Mouse (Mus musculus) thymus, postnatal 4 days (tissue): ENCODE data around the gene Prdm1.

Experiments used
- DNase-seq: peaks from one replicate; pipeline ENCODE4 v3.0.0; 2021

Prdm1 gene

DNA sequence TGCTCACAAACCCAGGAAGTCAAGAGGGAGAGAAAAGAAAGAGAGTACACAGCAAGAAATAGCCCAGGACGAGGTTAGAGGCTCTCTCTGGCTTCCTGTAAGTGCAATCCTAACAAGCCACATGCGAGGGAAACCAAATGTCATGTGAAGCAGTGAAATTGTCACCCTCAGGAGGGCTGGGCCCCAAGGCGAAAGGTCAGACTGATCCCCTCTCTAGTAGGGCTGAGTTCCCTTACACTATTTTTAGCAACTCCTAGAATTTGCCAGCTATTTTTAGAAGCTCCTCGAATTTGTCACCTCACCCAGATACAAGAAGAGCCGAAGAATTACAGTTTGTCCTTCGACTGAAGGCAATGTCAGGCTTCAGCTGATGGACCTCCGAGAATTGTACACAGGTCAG is 124.9 kb downstream of the Prdm1 start:
- no peak for DNase-seq

DNA sequence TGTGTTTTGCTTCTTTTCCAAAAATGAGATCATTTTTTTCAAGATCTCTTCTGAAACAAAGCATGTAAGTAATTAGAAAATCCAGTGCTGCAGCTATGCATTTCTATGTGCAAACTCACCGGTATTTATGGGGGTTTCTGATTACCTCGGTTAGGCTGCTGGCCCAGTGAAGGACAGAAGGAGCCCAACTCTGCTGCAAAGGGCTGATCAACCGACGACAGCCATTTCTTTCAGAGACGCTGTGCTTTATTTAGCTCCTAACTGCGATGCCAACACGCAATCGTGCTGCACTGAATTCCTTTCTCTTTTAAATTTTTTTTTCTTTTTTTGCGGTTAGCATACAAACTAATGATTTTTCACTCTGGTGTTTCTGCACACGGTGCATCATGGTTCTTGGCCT is 126.7 kb downstream of the Prdm1 start:
- no peak for DNase-seq

DNA sequence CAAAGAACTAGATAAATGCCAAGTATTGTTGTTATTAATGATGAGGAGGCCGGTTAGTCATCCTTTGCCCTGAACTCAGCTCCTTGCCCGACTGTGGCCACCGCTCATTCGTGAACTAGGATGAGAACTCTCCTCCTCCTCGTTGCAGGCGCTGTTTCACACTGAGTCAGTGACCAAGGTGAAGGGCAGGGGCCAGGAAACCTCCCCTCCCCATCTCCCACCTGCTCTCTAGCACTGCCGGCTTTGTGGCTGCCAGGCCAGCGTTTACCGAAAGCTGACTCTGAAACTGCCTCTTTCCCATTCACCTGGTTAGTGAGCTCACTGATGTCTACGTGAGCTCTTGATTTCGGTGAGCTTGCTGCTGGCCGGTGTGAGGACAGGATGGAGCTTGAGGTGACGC is 127.7 kb downstream of the Prdm1 start:
- no peak for DNase-seq

DNA sequence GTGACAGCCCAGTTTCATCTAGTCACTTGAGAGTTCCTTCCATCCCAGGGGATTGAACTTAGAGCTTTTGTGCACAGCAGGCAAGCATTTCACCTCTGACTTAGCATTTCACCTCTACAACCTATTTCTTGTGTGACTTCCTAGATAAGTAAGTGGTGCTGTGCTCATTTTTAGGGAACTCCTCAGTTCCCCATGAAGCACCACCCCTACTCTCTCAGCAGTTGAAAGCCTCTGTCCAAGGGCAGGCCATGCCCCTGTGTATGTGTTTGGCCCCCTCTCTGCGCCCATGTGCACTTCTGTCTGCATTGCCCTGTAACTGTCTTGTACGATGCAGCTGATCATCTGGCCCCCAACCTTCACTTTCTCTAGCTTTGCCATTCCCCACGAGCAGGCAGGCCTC is 128.2 kb downstream of the Prdm1 start:
- no peak for DNase-seq

DNA sequence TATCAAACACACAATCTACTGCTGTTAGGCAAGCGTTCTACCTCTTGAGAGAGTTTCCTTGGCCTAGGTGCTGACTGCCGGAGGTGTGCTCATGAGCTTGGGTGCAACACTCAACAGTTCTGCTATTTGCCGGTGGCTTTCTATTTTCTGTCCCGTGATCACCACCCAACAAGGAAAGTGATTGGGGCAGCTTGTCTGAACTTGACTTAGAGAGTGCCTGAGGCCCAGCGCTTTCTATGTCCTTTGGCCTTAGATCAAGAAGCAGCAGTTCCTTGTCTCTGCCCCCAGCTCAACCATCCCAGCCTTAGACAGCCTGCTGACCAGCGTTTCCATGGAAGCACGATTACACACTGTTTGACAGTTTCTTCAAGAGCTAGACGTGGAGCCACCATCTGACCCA is 135.4 kb downstream of the Prdm1 start:
- DNase-seq: no peak

DNA sequence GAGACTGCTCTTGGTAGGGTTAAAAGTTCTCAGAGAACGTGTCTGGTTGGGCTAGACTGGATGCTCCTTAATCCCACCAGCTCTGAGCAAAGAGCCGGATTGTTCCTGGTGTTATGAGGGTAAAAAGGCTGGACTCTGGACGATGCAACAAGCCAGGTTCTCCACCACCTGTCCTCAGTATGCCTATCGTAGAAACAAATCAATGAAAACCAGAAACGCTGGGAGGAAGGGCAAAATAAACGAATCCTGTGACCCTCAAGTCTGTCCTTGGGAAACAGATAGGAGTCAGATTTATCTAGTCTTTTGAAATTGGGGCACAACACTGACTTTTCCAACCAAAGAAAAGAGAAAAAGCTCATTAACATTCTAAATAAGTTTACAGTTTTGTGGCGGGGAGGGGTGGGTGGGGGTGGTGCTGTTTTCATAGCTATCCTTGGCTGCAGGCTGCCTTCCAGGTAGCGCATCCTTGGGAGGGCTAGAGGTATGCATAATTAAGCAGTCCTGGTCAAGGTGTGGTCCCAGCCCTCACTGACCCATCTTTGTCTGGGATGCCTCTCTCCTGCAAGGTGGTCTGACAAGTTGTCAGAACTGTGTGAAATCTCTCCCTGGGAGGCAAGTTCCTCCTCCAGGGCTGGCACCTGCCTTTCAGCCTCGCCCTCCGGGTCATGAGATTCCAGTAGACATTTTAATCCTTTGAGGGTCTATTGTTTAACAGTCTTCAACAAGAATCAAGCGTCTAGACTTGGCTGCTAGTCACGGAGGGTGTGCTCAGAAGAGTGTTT is 136.6 kb downstream of the Prdm1 start:
- no peak for DNase-seq

DNA sequence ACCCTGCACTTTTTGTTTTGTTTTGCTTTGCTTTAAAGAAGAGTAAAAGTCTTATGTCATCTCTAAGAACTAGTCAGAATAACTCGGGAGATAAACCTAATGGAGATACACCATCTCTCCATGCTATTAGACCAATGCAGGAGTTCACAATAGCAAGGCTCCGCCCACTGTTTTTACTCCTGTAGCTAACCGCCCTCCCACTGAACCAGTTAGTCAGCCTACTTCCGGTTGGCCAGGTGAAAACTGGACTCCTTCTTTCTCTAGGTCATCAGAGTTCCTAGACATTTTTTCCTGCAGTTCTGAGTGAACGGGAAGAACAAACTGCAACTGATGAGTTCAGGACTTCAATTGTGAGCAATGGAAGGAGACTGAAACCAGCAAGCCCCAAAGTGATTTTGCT is 138.0 kb downstream of the Prdm1 start:
- DNase-seq: no peak

DNA sequence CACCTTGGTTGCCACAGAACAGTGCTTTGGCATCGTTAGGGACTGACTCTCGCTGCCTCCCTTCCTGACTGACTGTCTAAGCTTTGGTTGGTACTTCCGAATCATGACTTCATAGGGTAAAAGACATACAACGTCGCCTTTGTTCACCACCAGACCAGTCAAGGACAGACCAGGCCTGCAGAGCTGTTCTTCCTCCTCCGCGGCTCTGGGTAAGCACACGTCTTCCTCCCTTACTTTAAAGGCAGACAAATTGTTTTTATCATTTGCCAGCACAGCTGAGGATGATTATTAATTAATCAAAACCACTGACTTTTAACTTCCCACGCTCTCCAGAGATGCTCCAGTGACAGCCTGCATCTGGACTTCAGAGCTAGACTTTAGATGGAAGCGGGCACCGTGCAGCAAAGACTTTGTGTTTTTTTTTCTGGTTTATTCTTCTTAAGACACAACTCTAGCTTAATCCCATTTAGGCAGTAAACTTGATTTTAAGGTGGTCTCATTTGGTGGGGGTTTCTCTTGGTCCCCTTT is 139.5 kb downstream of the Prdm1 start:
- DNase-seq: no peak
